Mouse (Mus musculus) cerebellum, adult 9-11 months (tissue): ENCODE measurements around the gene Hsf5.
A peak's percentile ranks its signal among the peaks of the same experiment; 100 is the strongest.

Experiments used
- DNase-seq: peaks from one replicate; pipeline ENCODE4 v3.0.0; 2022

Gene Hsf5

GRCm38 (mm10) chr11:87616790-87617474 is at the start of gene Hsf5:
TSS of gene Hsf5 (plus strand) at chr11:87617164.
- no peak for DNase-seq

GRCm38 (mm10) chr11:87568255-87568953 is 48.6 kb upstream of the Hsf5 start, which contains the start of gene Sept4:
TSS of gene Sept4 (plus strand) at chr11:87568903.
- DNase-seq = no peak

- no peak for DNase-seq
Measured at GRCm38 (mm10) chr11:87570743-87571142, 46.2 kb upstream of the Hsf5 start.

- DNase-seq = no peak
Measured at GRCm38 (mm10) chr11:87571361-87571950, 45.5 kb upstream of the Hsf5 start.

GRCm38 (mm10) chr11:87573751-87574150 is 43.2 kb upstream of the Hsf5 start:
- no peak for DNase-seq

- no peak for DNase-seq
Measured at GRCm38 (mm10) chr11:87574520-87575180, 42.3 kb upstream of the Hsf5 start.

GRCm38 (mm10) chr11:87577601-87578248 is 39.2 kb upstream of the Hsf5 start:
- peak; percentile 38 for DNase-seq

- peak; percentile 90 for DNase-seq
Measured at GRCm38 (mm10) chr11:87578249-87578962, 38.6 kb upstream of the Hsf5 start.

- peak; percentile 87 for DNase-seq
Measured at GRCm38 (mm10) chr11:87578963-87579601, 37.9 kb upstream of the Hsf5 start.

- no peak for DNase-seq
Measured at GRCm38 (mm10) chr11:87579713-87580112, 37.3 kb upstream of the Hsf5 start.

- DNase-seq = peak; percentile 64
Measured at GRCm38 (mm10) chr11:87580543-87581085, 36.4 kb upstream of the Hsf5 start.

GRCm38 (mm10) chr11:87581161-87581865 is 35.7 kb upstream of the Hsf5 start:
- DNase-seq = peak; percentile 45

GRCm38 (mm10) chr11:87581933-87582710 is 34.8 kb upstream of the Hsf5 start:
- DNase-seq = peak; percentile 71

- peak; percentile 24 for DNase-seq
Measured at GRCm38 (mm10) chr11:87583291-87584034, 33.5 kb upstream of the Hsf5 start.

- no peak for DNase-seq
Measured at GRCm38 (mm10) chr11:87584711-87585505, 32.1 kb upstream of the Hsf5 start.

GRCm38 (mm10) chr11:87587211-87587874 is 29.6 kb upstream of the Hsf5 start:
- no peak for DNase-seq

GRCm38 (mm10) chr11:87589605-87590004 is 27.4 kb upstream of the Hsf5 start:
- DNase-seq = peak; percentile 43
